12 mouse cellular contexts compared by ENCODE assay signal in genomic region chr11:67648651-67649407, GRCm38 (mm10). TPM values are rescaled to one million over a fixed set of nuclear protein-coding genes. Genes with fewer than 3 reads are reported as not detected.
DNase-seq lines count a peak whose midpoint lies in the region; ATAC-seq and TF ChIP-seq lines count a peak whose summit lies in the region.
"Had no signal": no experiment of that assay in that cellular context is flagged by ENCODE, and none has a peak within 500 bp of the region (broad histone marks: within the 10 kb centered on the region; RNA-seq: fewer than 3 reads in every experiment).

No protein-coding gene starts in this region.

- DNase-seq in gastrocnemius, adult 2 months: peak; percentile 63
- DNase-seq in gastrocnemius, postnatal 4 days (ENCODE audit: low spot score in 2 of 2): no peak
- DNase-seq in ovary, postnatal 14 days (ENCODE audit: low spot score): peak; percentile 13
- DNase-seq in ovary, postnatal 10 days (ENCODE audit: low spot score): no peak
- peak; percentile 80 to 88 for DNase-seq in layer of hippocampus, adult 18-20 months (ENCODE audit: low spot score in 2 of 2)
- peak; percentile 72 to 81 for DNase-seq in right cerebral cortex, postnatal 36 days (ENCODE audit: low spot score in 2 of 2)
- DNase-seq: lung, adult 18-20 months had no signal

- H3K36me3 ChIP-seq in intestine, postnatal 0 days (ENCODE audit: control insufficient read depth, insufficient read depth): no peaks in the 10 kb centered on the region
- no peaks in the 10 kb centered on the region for H3K36me3 ChIP-seq in intestine, embryonic 15.5 days
- H3K36me3 ChIP-seq: hindbrain, embryonic 12.5 days had no signal

- no peak overlapping the region for H3K9ac ChIP-seq in intestine, postnatal 0 days (ENCODE audit: low read depth, low read length)
- H3K9ac ChIP-seq in intestine, embryonic 15.5 days: no peak overlapping the region
- H3K9ac ChIP-seq: hindbrain, embryonic 12.5 days had no signal

- H3K27ac ChIP-seq in gastrocnemius, adult 2 months: no peak overlapping the region
- no peak overlapping the region for H3K27ac ChIP-seq in intestine, postnatal 0 days (ENCODE audit: low read depth, low read length)
- H3K27ac ChIP-seq in intestine, embryonic 15.5 days: no peak overlapping the region
- H3K27ac ChIP-seq: hindbrain, embryonic 12.5 days had no signal

- TF ChIP-seq CTCF in gastrocnemius, adult 2 months (IDR thresholded peaks at IDR 0.05): no peak
- no peak for TF ChIP-seq CTCF in intestine, postnatal 0 days (IDR thresholded peaks at IDR 0.05; ENCODE audit: low read depth)

- intact Hi-C loops in gastrocnemius, adult 2 months (cut with DNase I): loop anchor here (1.0 to 5.0 kb wide), 3 partner anchors 92 to 274 kb away; no protein-coding TSS in a partner anchor

- no peaks in the 10 kb centered on the region for H3K27me3 ChIP-seq in intestine, postnatal 0 days (replicated peaks; ENCODE audit: control insufficient read depth, insufficient read depth, low read length)
- H3K27me3 ChIP-seq in intestine, embryonic 15.5 days (replicated peaks): no peaks in the 10 kb centered on the region

- H3K4me3 ChIP-seq in gastrocnemius, adult 2 months: no peak overlapping the region
- no peak overlapping the region for H3K4me3 ChIP-seq in intestine, postnatal 0 days (ENCODE audit: low read depth, low read length)
- no peak overlapping the region for H3K4me3 ChIP-seq in intestine, embryonic 15.5 days (replicated peaks)
- H3K4me3 ChIP-seq: hindbrain, embryonic 12.5 days had no signal

- H3K4me1 ChIP-seq in intestine, postnatal 0 days (replicated peaks; ENCODE audit: control insufficient read depth, insufficient read depth, low read length): no peaks in the 10 kb centered on the region
- 0 out of 2 replicates have a peak, but pooled peaks cover 6% of the 10 kb centered on the region for H3K4me1 ChIP-seq in intestine, embryonic 15.5 days (replicated peaks)

- no peak overlapping the region for H3K4me2 ChIP-seq in intestine, postnatal 0 days (replicated peaks; ENCODE audit: low read depth)
- H3K4me2 ChIP-seq in intestine, embryonic 15.5 days (replicated peaks): no peak overlapping the region
- H3K4me2 ChIP-seq: hindbrain, embryonic 12.5 days had no signal

- 74% methylated on average over 11 of the region's 11 CpGs for WGBS in intestine, postnatal 0 days
- WGBS in intestine, embryonic 15.5 days: 77% methylated on average over 11 of the region's 11 CpGs

- ATAC-seq in intestine, postnatal 0 days: no peak
- ATAC-seq in intestine, embryonic 15.5 days: no peak
- ATAC-seq: CD4-positive, CD25-positive, alpha-beta regulatory T cell, adult 4 months had no signal

- no peaks in the 10 kb centered on the region for H3K9me3 ChIP-seq in intestine, postnatal 0 days (ENCODE audit: control insufficient read depth)
- H3K9me3 ChIP-seq in intestine, embryonic 15.5 days: no peaks in the 10 kb centered on the region
- H3K9me3 ChIP-seq: hindbrain, embryonic 12.5 days had no signal

RNA-seq across cellular contexts. Expression of gene Rcvrn, which starts 46.3 kb away (rescaled TPM):
- total RNA-seq in gastrocnemius, adult 2 months (2021): not detected
- under 1 TPM in 1 of 2 experiments, not detected in 1; 0.44 TPM for total RNA-seq in gastrocnemius, postnatal 4 days (2021)
- total RNA-seq in layer of hippocampus, adult 18-20 months (2021): 1 to 10 TPM; 1.5 to 1.8 TPM
- polyA plus RNA-seq in intestine, postnatal 0 days (2015; fragmentation: Nextera tagmentation; extraction: Ambion mirVana): not detected in 2 replicates
- not detected in 2 replicates for polyA plus RNA-seq in intestine, embryonic 15.5 days (2015; fragmentation: Nextera tagmentation; extraction: Ambion mirVana)
- polyA plus RNA-seq: CD4-positive, CD25-positive, alpha-beta regulatory T cell, adult 4 months; hindbrain, embryonic 12.5 days; small intestine, adult 2 months had no signal

Comparison
In these comparisons a context has a peak if more than half of its experiments do, and no peak if none do; other contexts are left out.
1. DNase-seq: peak in gastrocnemius, adult 2 months (single experiment), ovary, postnatal 14 days (single experiment), layer of hippocampus, adult 18-20 months (2 of 2) and right cerebral cortex, postnatal 36 days (2 of 2); none in gastrocnemius, postnatal 4 days (0 of 2) and ovary, postnatal 10 days (single experiment).